Mouse (Mus musculus): ENCODE measurements around the gene Sipa1.

DNA sequence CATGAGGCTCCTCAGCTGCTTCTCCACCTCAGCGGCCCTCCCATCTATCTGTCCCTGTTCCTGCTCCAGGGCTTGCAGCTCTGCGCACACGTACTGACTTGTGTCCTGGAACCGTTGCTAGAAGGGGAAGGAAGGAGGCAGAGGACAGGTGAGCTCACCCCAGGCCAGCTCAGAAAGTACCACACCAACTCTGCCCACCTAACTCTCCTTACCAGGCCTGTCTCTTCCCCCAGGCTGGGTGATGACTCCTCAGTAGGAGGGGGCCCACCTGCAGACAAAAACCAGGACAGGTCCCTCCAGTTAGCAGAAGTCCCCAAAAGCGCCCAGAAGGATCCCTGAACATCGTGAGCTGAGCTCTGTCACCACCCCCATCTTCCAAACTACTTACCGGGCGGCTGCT, 47.1 kb upstream of the Sipa1 start:
- TF ChIP-seq CTCF (IDR thresholded peaks at IDR 0.05; ENCODE audit: extremely low read depth, insufficient read depth, insufficient read length, insufficient replicate concordance) = no peak
- no peak for TF ChIP-seq POLR2A (IDR thresholded peaks at IDR 0.05; ENCODE audit: low read depth, low read length)
